Mouse (Mus musculus) urinary bladder, adult 2 months (tissue): ENCODE results near the gene Amdhd2. TPM values are rescaled to one million over a fixed set of nuclear protein-coding genes. Genes with fewer than 3 reads are reported as not detected.
A peak's percentile ranks its signal among the peaks of the same experiment; 100 is the strongest.
"Not testable (repeated sequence)": the region's sequence is repeated elsewhere in the genome, so short reads cannot be mapped to it uniquely, and the experiment has no call there.

ENCODE experiments used
- DNase-seq: peaks from one replicate; pipeline ENCODE4 v3.0.0; 2022; ENCODE audit warnings: low spot score
- polyA plus RNA-seq: library from polyadenylated mRNA; depleted of rRNA; stranded (reverse); fragments of >200 nt; gene quantifications from 2 replicates; pipeline ENCODE4 v1.2.3, GENCODE M21; 2012

Amdhd2 gene
- polyA plus RNA-seq, 1 experiment: 24.7 TPM

DNA sequence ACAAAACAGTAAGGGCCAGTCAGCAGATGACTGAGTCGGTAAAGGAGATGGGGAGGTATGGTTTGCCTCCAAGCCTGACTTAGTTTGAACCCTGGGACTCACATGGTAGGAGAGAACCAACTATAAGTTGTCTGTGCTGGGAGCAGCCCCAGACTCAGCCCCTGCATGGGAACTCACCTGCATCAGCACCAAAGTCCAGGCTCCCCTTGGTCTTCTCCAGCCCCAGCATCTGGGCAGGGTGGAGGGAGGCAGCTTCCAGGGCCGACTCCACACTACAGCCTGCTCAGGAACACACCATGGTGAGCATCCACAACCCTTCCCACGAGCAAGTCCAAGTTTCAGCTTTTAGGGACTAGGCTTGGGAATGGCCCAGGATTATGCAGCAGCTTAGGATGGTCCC lies 7.2 kb downstream of the Amdhd2 start:
- no peak for DNase-seq

DNA sequence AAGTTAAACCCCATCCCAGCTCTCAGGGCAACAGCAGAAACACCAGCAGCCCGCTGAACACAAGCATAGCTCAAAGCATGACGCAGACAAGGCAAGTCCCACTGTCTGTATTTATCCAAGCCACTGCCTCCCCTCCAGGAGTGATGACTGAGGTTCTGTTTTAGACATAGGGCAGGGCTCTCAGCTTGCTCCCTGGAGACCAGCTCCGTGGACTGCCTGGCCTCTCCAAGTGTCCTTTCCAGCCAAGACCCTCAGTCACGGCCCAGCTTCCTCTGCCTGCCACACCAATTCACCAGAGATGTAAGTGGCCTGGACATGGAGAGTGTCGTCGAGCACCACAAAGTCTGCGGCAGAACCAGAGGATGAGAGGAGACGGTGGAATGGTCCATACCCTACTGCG lies 7.8 kb downstream of the Amdhd2 start:
- no peak for DNase-seq

DNA sequence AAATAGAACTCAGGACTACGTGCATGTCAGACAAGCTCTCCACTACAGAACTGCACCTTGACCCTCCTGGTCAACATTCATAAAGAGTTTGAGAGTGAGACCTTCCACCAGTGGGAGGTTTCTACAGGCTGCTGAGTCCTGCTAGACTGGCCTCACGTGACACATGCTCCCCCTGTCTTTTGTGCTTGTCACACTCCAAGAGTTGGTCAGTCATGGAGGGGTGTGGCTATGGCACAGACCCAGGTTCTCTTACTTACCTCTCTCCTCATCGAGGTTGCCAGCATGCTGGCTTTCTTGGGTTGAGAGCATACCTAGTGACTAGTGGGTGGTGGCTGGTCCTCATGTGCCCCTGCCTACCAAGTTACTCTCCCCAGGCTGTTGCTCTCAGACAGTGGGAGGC lies 9.1 kb downstream of the Amdhd2 start:
- DNase-seq: no peak

DNA sequence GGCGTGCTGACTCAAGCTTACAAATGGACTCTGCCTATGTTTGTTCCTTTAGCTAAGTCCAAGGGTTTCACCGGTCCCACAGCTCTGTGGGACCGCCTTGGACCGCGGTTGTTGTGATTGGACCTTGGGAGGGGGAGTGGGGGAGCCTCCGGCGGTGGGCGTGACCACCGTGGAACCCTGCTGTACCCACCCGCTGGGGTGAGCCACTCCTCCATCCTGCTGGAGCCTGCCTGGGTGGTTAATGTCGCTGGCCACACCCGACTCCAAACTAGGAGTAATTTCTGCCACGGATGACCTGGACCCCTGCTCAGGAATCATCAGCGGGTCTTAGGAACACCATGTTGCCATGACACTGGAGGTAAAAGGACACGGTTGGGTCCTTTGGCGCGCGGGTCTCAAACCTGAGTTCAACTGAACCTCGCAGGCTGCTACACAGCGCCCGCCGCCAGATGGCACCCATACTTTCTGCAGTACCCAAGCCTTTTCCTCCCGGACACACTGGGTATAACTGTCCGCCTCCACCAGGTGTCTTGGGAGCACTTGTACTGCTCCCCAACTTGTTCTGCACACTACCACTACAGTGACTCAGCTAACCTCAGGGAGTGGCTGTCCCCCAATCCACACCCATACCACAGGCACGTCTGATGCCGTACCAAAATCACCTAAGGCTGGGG lies 11.5 kb downstream of the Amdhd2 start:
- DNase-seq: peak; percentile 65

DNA sequence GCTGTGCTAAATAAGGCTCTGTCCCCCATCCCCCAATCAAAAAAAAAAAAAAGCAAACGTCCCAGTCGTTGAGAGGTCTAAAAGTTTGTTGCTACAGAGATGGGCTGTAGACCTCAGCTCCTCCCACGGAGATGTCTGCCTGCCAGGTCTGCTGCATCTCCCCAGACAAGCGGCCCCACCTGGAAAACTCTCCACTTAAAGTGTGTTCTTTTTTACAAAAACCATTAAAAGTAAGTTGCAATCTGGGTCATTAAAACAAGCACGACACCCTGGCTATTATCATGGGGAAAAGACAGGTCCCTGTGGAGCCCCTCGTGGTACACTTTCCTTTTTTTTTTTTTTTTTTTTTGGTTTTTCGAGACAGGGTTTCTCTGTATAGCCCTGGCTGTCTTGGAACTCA lies 12.2 kb downstream of the Amdhd2 start:
- no peak for DNase-seq

DNA sequence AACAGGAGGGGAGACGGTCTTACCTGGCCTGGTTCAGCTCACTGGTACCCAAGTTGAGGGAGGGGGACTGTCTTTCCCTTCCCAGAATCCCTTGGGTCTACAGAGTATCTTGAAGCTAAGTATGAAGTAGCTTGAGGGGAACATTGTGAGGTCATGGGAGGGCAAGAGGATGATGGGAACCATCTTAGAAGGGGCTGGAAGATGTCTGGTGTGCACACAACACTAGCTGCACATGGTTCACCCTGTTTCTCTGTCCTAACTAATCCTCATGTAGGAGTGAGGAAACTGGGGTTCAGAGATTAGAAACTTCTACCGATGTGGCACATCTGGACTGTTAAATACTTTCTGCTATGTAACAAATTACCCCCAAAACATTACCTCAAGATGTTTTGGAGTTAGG lies 12.7 kb downstream of the Amdhd2 start, which contains the start of gene Pdpk1:
Pdpk1 (minus strand) TSS at position 101 of the 400 bp plus-strand sequence.
- DNase-seq: no peak

DNA sequence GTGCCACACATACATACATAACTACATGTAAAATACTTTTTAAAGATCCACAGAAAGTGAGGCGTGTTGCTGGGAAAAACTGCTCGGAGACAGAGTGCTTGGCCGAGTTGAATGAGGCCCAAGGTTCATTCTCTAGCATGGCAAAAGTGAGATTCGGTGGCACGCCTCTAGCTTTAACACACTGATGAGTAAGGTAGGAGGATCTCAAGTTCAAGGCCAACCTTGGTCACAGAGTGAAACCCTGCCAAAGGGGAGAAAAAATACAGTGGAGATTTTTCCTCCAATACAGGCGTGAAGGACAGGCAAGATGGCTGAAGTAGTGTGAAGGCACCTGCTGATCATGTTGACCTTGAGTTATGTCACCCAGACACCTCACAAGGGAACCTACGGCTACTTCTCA lies 14.1 kb downstream of the Amdhd2 start:
- DNase-seq: no peak

DNA sequence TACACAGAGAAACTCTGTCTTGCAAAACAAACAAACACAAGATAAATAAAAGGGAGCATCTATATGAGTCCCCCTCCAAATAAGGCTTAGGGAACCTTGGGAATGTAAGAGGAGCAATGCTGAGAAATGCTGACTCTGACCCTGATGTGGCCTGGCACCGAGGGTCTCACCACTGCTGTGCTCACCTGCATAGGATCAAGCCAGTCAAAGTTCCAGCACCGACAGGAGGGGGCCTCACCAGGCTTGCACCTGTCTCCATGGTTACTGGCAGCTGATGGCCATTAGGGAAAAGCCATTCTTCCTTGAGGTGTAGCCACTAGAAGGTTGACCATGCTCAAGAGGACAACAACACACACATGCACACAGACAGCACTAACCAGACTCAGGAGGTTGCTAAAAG lies 20.7 kb downstream of the Amdhd2 start:
- no peak for DNase-seq

DNA sequence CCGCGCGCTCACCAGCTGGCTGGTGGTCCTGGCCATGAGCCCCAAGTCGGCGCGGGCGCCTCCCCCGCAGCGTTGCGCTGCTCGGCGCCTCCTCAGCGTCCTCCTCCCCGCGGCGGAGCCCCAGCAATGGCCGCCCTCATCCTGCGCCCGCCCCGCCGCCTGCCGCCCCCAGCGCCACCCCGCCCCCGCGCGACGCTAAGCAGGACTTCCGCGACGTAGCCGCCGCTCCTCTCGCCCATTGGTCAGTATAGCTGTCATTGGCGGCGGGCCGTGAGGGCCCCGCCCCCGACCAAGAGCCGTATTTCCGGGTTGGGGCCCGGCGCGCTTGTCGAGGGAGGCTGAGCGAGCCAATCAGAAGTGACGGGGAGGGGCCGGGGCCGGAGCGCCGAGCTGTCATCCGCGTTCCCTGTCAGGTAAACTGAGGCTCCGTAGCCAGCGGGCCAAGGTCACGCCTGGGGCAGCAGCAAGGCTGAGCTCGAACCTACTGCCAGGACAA lies 22.1 kb downstream of the Amdhd2 start:
- peak; percentile 91 for DNase-seq

DNA sequence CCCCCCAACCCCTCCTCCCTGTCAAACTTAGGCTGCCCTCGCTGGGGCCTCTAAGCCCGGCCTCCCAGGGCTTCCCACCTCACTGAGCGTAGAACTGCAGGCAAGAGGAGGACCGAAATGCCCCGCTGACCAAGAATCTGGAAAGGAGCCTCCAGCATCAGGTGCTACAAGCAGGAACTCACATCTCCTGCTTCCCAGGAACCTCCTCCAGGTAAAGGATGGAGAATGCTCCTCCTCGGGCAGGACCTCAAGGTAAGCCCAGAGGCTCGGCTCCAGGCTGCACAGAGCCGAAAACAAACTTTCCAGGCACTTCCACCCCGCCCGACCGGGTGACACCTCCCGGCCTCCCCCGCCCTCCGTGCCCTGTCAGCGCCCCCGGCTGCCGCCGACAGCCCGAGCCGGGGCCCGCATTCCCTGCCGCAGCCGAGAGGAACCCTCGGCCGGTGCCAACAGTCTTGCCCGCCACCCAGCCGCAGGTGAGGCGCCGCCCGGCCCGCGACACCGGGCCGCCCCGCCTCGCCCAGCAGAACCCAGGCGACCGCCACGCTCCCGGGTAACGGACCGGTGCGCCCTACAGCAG lies 22.6 kb downstream of the Amdhd2 start:
- DNase-seq: no peak

DNA sequence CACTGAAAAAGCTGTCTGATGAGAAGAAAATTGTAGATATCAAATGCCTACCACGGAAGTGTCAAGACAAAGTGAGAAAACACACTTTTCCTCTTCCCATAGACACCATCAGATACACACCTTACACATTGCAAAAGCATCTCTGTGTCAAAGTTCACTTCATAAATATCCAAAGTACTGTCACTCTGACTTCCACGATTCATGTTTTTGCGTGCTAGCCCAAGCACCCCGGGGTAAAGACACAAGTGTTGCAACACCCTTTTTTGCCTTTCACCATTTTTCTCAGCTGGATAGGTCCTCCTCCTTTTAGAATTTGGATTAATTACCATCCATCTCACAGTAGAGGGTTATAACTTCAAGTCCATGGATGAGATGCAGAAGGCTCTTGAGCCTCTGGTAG lies 23.6 kb downstream of the Amdhd2 start:
- no peak for DNase-seq

DNA sequence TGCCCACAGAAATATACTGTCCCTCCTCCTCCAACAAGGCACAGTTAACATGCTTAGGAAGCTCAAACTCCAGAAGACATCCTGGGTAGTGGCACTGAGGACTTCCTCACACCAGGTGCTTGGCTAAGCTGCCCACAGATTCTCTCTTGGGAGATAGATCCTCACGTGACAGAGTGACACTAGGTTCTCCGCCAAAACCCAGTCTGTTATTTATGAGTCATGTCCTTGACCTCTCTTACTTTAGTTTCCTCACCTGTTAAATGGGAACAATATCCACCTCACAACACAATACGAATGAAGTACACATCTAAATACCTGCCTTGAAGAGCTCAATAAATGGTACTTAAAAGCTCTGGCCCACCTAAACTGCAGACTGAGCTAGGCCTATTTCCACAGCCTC lies 24.3 kb downstream of the Amdhd2 start:
- no peak for DNase-seq

DNA sequence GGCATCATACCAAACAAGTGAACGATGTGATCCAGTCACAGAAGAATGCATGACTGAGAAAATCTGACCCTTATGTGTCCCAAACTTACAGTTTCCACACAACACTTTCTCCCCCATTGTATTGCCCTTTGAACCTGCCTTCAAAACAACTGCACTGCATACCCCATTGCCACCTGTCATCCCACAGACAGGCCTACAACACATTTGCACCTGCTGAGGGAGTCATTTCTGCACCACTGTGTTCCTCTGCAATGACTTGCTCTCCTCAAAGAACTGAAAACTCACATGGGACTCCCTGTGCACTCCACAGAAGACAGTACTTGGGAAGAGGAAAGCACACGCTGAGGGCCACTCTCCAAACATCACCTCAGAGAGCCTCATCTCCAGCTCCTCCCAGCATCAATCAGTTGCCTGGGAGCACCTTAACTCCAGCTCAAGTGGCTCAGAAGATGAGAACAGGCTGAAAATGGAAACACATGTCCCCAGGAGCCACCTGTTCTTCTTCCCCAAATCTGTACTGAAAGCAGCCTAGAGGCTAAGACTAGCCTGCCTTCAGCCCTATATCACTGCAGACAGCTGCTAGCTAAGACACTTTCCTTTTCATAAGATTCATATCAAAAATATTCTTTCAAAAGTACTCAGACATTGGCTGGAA lies 26.2 kb downstream of the Amdhd2 start:
- no peak for DNase-seq

DNA sequence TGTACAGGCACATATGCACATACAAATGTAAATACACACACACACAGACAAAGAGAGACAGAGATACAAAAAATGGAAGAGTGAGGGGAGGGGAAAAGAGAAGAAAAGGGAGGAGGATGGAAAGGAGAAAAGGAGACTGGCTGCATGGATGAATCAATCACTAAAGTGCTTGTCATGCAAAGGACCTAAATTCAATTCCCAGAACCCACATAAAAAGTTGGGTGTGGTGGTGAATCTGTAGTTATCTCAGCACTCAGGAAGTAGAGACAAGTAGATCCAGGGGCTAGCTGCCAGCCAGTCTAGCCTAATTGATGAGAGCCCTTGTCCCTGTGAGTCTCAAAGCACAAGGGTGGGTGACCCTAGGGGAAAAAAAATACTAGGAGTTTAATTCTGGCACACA lies 29.5 kb downstream of the Amdhd2 start:
- no peak for DNase-seq

DNA sequence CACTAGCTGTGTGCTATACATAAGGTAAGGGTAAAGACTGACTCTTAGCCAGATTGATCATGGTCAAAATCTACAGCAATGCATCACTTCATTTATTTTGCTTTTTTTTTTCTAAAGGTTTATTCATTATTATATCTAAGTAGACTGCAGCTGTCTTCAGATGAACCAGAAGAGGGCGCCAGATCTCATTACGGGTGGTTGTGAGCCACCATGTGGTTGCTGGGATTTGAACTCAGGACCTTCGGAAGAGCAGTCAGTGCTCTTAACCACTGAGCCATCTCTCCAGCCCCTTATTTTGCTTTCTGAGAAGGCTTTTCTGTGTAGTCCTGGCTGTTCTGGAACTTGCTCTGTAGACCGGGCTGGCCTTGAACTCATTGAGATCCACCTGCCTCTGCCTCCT lies 30.6 kb downstream of the Amdhd2 start:
- not testable (repeated sequence) for DNase-seq

DNA sequence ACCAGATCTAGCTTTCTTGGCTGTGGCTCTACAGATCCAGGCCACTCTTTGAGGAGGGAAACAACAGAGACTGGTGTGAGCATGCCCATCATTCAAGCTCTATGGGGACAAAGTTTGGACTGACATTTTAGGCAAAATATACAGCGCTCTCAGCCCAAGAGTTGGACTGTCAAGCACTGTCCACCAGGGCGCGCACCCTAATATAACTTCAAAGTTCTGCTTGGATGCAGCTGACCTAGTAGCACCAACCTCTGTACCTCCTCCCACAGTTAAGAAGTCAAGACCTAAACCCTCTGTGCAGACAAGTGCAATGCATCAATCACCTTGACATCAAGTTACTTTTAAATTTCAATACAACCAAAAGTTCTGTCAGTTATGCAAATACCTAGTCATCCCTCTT lies 32.0 kb downstream of the Amdhd2 start:
- DNase-seq: no peak

DNA sequence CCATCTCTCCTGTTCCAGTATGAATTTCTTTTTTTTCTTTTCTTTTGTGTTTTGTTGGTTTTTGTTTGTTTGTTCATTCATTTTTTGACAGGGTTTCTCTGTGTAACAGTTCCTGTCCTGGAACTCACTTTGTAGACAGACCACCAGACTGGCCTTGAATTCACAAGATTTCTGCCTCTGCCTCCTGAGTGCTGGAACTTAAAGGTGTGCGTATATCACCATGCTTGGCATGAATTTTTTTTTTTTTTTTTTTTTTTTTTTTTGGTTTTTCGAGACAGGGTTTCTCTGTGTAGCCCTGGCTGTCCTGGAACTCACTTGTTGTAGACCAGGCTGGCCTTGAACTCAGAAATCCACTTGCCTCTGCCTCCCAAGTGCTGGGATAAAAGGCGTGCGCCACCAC lies 34.3 kb downstream of the Amdhd2 start:
- DNase-seq: not testable (repeated sequence)

DNA sequence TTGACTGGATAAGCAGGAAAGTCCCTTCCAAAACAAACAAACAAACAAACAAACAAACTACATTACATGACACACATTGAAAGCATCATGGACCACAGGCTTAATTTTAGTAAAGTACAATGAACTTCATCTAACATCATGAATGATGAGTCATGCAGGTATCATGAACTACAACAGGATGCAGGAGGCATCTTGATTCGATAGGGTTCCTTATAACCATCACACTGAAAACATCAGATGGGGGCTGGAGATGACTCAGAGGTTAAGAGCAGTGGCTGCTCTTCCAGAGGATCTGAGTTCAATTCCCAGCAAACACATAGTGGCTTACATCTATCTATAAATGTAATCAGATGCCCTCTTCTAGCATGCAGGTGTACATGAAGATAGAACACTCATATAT lies 36.0 kb downstream of the Amdhd2 start:
- no peak for DNase-seq

DNA sequence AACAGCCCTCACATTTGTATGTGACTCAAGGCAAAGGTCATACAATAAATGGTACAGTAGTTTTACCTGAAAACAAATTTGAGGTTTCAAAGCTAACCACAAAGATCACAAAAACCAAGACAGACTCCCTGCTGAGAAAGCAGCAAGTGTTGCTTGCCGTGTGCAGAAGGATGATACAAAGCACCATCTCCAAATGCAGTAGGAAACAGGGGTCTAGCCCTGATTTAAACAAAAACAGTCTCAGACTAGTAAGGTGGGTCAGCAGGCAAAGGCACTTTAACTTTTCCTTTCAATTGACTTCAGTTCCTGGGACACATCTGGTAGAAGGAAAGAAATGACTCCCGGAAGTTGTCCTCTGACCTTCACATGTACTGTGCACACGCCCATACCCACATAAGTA lies 36.8 kb downstream of the Amdhd2 start:
- DNase-seq: no peak

DNA sequence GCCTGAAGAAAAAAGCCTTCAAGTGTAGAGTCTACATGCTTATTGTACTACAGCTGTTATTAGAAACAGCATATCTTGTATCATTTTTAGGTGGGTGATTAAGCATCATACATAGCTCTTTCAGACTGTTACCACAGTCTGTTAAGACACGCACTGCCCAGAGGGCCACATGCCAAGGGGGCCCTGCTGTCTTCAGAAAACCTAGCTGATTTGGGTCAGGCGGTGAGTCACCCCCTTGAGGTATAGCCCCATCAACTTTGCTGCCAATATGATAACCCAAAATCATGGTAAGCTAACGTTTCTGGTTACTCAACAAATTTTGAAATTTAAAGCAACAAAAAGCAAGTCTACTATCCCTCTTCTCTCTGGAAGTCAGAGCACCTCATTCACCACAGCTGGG lies 44.1 kb downstream of the Amdhd2 start:
- no peak for DNase-seq

DNA sequence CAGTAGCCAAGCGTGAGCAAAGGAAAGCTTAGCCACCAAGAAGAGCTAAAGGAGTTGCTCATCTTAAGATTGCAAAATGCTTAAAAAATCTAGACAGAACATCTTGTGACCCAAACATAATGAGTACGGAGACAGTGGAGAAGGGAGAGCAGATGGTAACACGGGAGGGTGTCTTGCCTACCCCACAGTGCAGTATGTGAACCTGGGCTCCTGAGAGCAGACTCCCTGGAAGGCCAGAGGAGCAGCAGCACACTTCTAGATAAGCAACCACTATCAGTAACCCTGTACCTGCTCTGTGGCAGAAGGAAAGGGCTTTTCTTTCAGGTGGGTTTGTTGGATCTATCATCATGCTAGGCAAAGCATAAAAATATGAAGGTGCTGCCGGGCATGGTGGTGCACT lies 50.5 kb downstream of the Amdhd2 start:
- DNase-seq: no peak

DNA sequence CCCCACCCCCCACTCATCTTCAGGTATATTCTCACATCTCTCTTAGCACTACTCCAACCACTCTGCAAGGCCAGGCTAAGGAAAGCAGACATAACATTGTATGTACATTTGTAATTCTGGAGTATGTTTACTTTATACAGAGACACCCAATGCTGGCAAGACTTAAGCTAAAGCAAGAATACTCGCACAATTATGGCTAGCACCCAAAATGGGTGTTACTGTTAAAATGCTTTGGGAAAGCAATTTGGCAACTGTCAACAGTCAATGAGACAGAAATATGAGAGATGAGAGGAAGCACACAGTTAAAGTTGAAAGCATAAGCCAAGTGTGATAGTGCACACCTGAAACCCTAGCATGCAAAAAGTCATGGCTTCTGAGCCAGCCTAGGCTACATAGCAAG lies 52.3 kb downstream of the Amdhd2 start:
- DNase-seq: no peak

DNA sequence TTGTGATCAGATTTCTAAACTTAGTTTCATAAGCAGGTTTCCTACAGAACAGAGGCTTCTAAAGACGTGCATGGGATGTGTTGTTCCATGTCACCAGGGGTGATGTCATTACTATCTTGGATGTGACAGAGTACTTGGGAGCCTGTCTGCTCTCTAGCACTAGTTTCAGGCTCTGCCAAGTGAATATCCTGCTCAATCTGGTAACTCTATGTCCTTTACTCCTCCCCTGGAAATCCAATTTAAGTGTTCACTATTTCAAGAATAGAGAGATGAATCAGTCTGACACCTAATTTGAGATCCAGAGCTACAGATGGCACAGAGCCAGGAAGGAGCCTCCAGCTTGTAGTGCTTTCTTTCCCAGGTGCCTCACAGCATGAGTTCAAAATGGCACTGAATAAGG lies 54.7 kb downstream of the Amdhd2 start:
- DNase-seq: no peak
